Mouse (Mus musculus) retina, postnatal 1 day (tissue): ENCODE measurements around the gene Syt2.

Experiments
- DNase-seq: peaks from one replicate; pipeline ENCODE4 v3.0.0-alpha.2; 2012

Gene Syt2

DNA sequence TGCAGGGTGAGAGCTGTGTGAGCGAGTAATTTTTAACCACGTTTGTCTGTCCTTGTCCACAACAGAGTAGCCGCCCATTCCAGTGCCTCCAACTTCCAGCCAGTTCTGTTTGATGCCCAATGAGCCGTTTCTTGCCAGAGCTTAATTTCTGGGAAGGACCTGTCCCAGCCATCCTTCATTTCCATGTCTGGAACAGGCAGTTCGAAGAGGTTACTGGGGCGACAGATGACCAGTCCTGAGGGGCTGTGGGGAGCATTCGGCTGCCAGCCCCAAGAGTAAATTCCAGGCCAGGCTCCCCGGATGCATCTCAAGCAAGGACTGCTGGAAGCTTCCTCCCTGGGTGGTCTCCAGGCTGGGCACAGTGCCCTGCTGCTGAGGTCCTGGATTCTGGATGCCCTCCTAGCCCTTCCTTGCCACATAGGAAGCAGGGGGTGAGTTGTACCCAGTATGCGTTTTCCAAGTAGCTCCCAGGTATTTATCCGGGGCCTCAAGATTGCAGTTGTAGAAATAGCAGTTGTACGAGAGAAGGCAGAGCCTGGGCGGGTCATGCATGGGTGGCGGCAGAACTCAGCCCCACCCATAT is 4.9 kb downstream of the Syt2 start:
- peak; percentile 60 for DNase-seq

DNA sequence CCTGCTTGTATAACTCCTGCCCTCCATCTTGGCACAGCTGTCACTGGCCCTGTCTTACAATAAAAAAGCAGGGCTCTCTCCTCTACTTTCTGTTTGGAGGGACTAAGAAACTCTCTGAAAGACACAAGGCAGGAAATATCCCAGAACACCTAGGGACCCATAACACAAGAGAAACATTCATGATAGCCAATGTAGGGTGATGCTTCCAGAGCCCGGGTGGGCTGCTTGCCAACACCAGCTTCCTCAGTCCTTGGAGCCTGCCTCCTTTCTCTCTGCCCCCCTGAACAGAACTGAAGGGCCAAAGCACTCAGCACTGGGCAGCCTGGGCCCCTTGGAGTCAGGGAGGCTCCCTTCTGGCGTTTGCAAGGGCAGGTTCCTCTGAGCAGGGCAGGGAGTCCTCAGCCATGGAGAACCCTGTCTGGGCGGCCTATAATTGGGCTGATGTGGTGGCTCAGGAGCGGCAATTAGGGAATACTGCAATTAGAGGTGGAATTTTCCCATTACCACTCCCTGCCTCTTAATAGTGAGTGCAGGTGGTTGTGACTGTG is 5.4 kb downstream of the Syt2 start:
- peak; percentile 50 for DNase-seq

DNA sequence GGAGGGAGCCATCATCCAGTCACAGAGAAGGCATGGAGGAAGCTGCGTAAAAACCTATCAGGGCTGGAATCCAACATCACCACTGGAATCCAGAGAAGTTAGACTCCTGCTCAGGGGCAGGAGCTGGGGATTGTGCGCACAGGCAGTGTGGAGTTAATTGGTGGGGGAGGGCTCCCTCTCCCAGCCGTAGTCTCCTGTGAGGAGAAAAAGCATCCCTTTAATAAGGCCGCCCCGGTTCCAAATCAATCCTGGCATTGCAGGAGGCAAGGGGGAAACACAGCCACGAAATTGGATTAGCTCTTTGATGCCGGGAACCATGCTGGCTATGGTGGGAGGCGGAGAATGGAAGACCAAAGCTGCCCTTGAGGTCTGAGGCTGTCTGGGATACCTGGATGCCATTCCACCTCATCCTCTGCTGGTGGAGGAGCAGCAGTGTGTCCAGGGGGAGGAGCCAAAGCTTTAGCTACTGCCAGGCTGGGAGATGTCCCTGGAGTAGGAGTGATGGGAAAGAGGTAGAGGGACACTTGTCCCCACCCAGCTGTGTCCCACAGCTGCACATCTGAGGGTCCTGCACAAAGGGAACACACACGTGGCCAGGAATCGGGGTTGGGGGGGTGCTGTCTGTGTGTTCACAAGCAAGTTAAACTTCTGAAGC is 7.3 kb downstream of the Syt2 start:
- no peak for DNase-seq

GRCm38 (mm10) chr1:134658841-134659240 is 12.4 kb downstream of the Syt2 start:
- no peak for DNase-seq

GRCm38 (mm10) chr1:134660163-134660562 is 13.7 kb downstream of the Syt2 start:
- DNase-seq: no peak

- no peak for DNase-seq
Measured at GRCm38 (mm10) chr1:134671234-134672070, 25.0 kb downstream of the Syt2 start.

- no peak for DNase-seq
Measured at GRCm38 (mm10) chr1:134674312-134674711, 27.8 kb downstream of the Syt2 start.

- no peak for DNase-seq
Measured at GRCm38 (mm10) chr1:134679445-134679844, 33.0 kb downstream of the Syt2 start.

GRCm38 (mm10) chr1:134680617-134681016 is 34.1 kb downstream of the Syt2 start:
- DNase-seq: peak; percentile 34

DNA sequence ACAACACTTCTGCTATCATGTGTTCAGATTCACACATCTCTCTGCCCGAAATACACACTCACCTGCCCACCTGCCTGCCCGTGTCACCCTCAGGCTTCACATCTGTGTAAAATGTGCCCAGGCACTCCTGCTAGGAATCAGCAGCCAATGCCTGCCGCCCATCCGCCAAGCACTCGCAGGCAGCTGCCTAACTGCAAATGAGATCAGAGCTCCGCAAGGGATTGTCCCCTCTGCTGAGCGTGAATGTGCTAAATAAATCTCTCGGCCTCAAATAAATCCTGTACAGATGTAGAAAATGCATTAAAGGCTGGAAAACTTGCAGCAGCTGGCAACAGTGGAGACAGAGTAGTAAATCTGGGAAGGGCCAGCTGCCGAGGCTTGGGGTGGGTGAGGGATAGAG is 36.0 kb downstream of the Syt2 start:
- DNase-seq: no peak

- no peak for DNase-seq
Measured at GRCm38 (mm10) chr1:134686834-134687421, 40.5 kb downstream of the Syt2 start.

DNA sequence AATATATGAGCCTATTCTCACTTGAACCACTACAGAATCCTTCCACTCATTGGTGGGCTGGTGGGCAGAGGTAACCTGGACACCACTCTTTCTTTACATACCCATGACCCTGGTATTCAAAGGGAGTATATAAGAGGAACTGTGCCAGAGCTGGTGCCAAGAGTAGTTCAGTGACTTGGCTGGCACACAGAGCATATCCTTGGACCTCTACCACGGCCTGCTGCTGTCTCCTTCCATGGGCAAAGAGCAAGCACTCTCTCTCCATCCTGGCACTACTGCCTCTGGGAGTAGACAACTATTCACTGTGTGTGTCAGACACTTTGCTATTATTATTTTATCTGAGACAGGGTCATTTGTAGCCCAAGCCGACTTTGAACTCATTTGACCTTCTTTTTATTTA is 49.8 kb downstream of the Syt2 start:
- no peak for DNase-seq

GRCm38 (mm10) chr1:134697073-134697472 is 50.6 kb downstream of the Syt2 start:
- no peak for DNase-seq

- no peak for DNase-seq
Measured at GRCm38 (mm10) chr1:134697522-134698250, 51.2 kb downstream of the Syt2 start.

- peak; percentile 40 for DNase-seq
Measured at GRCm38 (mm10) chr1:134698486-134698885, 52.0 kb downstream of the Syt2 start.

DNA sequence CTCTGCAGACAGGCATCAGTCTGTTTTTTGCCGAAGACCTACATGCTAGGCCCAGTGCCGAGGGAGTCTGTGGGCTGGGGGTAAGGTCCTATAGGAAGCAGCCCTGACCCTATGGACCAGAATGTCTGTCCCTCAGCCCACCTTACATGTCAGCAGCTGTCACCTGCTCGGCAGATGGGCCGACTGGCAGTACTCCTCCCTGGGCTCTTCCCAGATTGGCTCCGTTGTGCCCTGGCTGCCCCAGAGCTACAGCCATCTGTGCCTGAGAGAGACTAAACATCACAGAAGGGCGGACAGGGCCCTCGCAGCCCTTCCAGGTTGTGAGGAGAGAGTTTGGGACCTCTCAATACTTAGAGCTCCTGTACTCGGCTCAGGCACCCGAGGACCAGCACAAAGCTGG is 52.9 kb downstream of the Syt2 start:
- no peak for DNase-seq

- no peak for DNase-seq
Measured at GRCm38 (mm10) chr1:134700151-134700550, 53.7 kb downstream of the Syt2 start.

DNA sequence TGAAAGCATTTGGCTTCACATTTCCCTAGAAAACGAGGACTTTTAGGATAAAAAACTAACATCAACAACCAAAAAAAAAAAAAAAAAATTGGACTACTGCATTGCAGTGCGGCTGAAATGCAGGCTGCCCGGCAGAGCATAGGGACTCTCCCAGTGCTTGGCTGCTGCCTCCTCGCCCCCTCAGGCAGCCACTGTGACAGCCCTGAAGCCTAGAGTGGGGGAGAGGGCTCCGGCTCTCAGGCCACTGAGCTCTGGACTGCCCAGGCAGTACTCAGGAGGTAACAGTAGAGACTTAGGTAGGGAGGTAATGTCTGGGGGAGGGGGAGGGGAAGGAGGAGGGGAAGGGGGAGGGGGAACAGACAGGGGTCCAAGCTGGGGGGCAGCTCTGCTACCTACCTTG is 54.2 kb downstream of the Syt2 start:
- no peak for DNase-seq

GRCm38 (mm10) chr1:134701191-134701590 is 54.7 kb downstream of the Syt2 start:
- no peak for DNase-seq

DNA sequence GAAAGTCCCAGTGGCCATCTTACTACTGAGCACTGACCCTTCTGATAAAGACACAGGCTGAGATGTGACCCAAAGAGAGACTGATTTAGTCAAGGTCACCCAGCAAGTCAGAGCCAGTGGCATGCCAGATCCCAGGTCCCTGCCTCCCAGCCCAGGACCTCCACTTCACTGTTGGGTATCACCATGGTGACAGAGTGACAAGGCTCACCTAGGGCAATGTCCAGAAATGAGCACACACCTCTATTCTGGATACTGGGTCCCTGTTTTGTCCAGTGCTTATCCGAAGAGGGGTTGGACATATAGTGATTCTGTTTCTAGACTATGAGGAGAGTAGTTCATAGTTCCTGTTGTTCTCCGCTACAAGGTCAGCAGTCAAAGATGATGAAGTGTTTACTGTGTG is 56.8 kb downstream of the Syt2 start:
- no peak for DNase-seq

DNA sequence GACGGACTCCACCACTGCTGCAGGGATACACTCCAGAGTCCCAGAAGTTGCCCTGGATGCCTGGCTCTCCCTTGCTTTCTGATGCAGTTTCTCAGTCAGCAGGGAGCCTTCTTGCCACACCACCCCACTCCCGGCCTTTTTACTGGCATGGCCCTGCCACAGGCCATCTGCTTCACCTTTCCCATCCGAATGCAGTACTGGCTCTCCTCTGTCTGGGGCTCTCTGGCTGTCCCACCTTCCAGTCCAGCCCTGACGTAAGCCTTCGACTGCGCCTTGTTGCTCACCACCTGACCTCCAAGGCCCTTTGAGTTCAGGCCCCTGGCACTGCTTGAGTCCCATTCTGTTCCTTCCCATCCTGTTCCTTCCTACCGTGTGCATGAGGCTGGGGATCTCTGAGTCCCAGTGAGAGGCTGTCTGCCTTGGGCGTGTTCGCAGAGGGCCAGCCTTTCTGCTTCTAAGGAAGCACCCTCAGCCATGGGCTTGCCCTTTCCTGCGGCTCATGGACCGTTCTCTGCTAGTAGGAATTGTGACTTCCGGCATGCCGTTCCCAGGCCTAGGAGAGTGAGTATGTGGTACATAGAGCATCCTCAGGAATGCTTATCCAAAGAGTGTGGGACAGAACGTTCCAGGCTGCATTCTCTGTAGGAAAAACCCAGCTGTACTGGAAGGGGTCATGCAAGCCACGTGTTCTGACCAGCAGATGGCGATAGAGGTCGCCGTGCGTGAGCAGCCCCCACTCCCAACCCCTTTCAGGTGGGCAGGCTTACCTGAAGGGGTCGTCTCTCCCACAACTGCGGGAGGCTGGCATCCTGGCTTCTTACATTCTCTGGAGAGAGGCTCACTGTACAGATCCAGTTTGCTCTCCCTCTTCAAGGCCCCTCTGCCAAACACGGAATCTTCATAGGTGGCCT is 58.2 kb downstream of the Syt2 start:
- DNase-seq: peak; percentile 71

DNA sequence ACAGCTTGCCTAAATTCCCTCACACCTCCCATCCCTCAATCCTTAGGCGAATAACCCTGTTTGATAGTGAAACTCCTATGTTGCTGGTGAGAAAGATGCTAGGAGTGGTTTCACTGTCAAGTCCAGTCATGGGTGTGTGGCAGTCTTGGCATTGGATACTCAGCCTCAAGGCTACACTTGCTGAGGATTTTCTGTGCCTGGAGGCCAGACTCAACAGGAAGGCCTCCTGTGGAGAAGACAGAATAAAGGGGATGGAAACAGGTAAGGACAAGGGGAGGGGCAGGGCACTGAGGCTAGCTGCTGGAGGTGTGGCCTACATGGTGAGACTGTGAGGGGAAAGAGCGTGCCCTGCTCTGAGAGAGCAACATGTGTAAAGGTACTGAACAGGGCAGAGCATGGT is 60.1 kb downstream of the Syt2 start:
- DNase-seq: no peak
